Mouse (Mus musculus) natural killer cell, adult 2 months (primary cell): ENCODE data around the gene Prss8.

Source experiments
- DNase-seq, 2 experiments: peaks; one replicate each; pipeline ENCODE4 v3.0.0; 2022; ENCODE audit warnings: low spot score in 2 of 2

The Prss8 gene

GRCm38 (mm10) chr7:127928596-127928995 lies 1.3 kb downstream of the Prss8 start:
- DNase-seq: no peak

GRCm38 (mm10) chr7:127927726-127928125 lies 2.2 kb downstream of the Prss8 start:
- DNase-seq: no peak

GRCm38 (mm10) chr7:127926846-127927245 lies 3.1 kb downstream of the Prss8 start:
- DNase-seq: no peak

GRCm38 (mm10) chr7:127926066-127926465 lies 3.8 kb downstream of the Prss8 start:
- DNase-seq: no peak

- DNase-seq: no peak
Observed at GRCm38 (mm10) chr7:127925252-127925651, 4.7 kb downstream of the Prss8 start.

- no peak for DNase-seq
Observed at GRCm38 (mm10) chr7:127923714-127924113, 6.2 kb downstream of the Prss8 start.

- peak; percentile 32 to 61 for DNase-seq
Observed at GRCm38 (mm10) chr7:127922451-127923275, 7.2 kb downstream of the Prss8 start.

- DNase-seq: no peak
Observed at GRCm38 (mm10) chr7:127921516-127921915, 8.4 kb downstream of the Prss8 start.

- peak in 1 of 2 experiments; percentile 41 for DNase-seq
Observed at GRCm38 (mm10) chr7:127919290-127919689, 10.6 kb downstream of the Prss8 start.

GRCm38 (mm10) chr7:127918203-127918602 lies 11.7 kb downstream of the Prss8 start:
- DNase-seq: peak; percentile 31 to 65

GRCm38 (mm10) chr7:127915293-127915692 lies 14.6 kb downstream of the Prss8 start:
- DNase-seq: no peak

GRCm38 (mm10) chr7:127912938-127913337 lies 17.0 kb downstream of the Prss8 start:
- no peak for DNase-seq

GRCm38 (mm10) chr7:127912190-127912871 lies 17.6 kb downstream of the Prss8 start, which contains the start of gene Kat8:
Kat8 (plus strand) TSS chr7:127912516.
- DNase-seq: peak; percentile 84 to 86

GRCm38 (mm10) chr7:127908656-127909055 lies 21.2 kb downstream of the Prss8 start:
- DNase-seq: no peak

GRCm38 (mm10) chr7:127907939-127908338 lies 22.0 kb downstream of the Prss8 start:
- no peak for DNase-seq

GRCm38 (mm10) chr7:127903971-127904796 lies 25.7 kb downstream of the Prss8 start, which contains the start of gene Bckdk:
Bckdk (plus strand) TSS chr7:127904082.
- DNase-seq: peak; percentile 34 to 59

- no peak for DNase-seq
Observed at GRCm38 (mm10) chr7:127901772-127902171, 28.1 kb downstream of the Prss8 start.

- DNase-seq: no peak
Observed at GRCm38 (mm10) chr7:127899997-127900396, 29.9 kb downstream of the Prss8 start.

- peak in 1 of 2 experiments; percentile 38 for DNase-seq
Observed at GRCm38 (mm10) chr7:127898179-127898956, 31.5 kb downstream of the Prss8 start.

GRCm38 (mm10) chr7:127897542-127897941 lies 32.4 kb downstream of the Prss8 start:
- no peak for DNase-seq

- peak; percentile 55 to 75 for DNase-seq
Observed at GRCm38 (mm10) chr7:127896384-127896783, 33.5 kb downstream of the Prss8 start.
